Mouse (Mus musculus) lung, postnatal 0 days (tissue): ENCODE measurements at regions not wholly inside any gene's neighbourhood (a gene's known extent, or its start where the extent isn't known, plus 50 kb on each side); places are given as distances from the start of the nearest gene placed in this dataset.

Source experiments
- ATAC-seq: fragments of 200-750 bp; cut with Nextera tagmentation; 2 replicates; pipeline ENCODE4 v1.8.0; 2017; ENCODE audit warnings: moderate library complexity
- DNase-seq: peaks from one replicate; pipeline ENCODE4 v3.0.0-alpha.2; 2016; ENCODE audit warnings: low spot score
- H3K27ac ChIP-seq: fragments of 300-500 bp; sonication (generic); 2 replicates; pipeline ENCODE4 v1.5.1; 2014; ENCODE audit warnings: antibody characterized with exemption, mild to moderate bottlenecking, low read length, mixed read lengths
- H3K27me3 ChIP-seq: fragments of 300-500 bp; sonication (generic); replicated peaks from 2 replicates; pipeline ENCODE4 v1.6.1; 2014; ENCODE audit warnings: low read length, mixed read lengths; ENCODE audit not compliant: insufficient read depth
- H3K36me3 ChIP-seq: fragments of 300-500 bp; sonication (generic); 2 replicates; pipeline ENCODE4 v1.6.1; 2014; ENCODE audit warnings: low read length, mixed read lengths; ENCODE audit not compliant: insufficient read depth
- H3K4me1 ChIP-seq: fragments of 300-500 bp; sonication (generic); 2 replicates; pipeline ENCODE4 v1.6.1; 2014; ENCODE audit warnings: antibody characterized with exemption, low read depth, low read length, mixed read lengths; ENCODE audit not compliant: insufficient read depth
- H3K4me2 ChIP-seq: fragments of 300-500 bp; sonication (generic); replicated peaks from 2 replicates; pipeline ENCODE4 v1.6.1; 2014; ENCODE audit warnings: low read depth, mild to moderate bottlenecking, low read length, moderate library complexity, mixed read lengths
- H3K4me3 ChIP-seq: fragments of 300-500 bp; sonication (generic); 2 replicates; pipeline ENCODE4 v1.5.1; 2014; ENCODE audit warnings: low read depth, low read length
- H3K9ac ChIP-seq: fragments of 300-500 bp; sonication (generic); replicated peaks from 2 replicates; pipeline ENCODE4 v1.6.1; 2014; ENCODE audit warnings: low read depth, mild to moderate bottlenecking
- H3K9me3 ChIP-seq: fragments of 300-500 bp; sonication (generic); 2 replicates; pipeline ENCODE4 v1.6.1; 2016; ENCODE audit warnings: low read length, mixed read lengths
- CTCF ChIP-seq: IDR thresholded peaks from 2 replicates; pipeline ENCODE4 v1.5.1; 2016; ENCODE audit warnings: antibody characterized with exemption, mild to moderate bottlenecking
- EP300 ChIP-seq: IDR thresholded peaks from 2 replicates; pipeline ENCODE4 v1.6.1; 2016; ENCODE audit warnings: antibody characterized with exemption, mild to moderate bottlenecking, control low read depth
- WGBS: fragments of 180-500 bp; shearing (Covaris S2); extraction: QIAGEN DNeasy Blood & Tissue Kit; methylation state at CpG from one replicate; pipeline ENCODE4 v1.1.7; 2014; 5-methylcytosine and 5-hydroxymethylcytosine counted together

DNA sequence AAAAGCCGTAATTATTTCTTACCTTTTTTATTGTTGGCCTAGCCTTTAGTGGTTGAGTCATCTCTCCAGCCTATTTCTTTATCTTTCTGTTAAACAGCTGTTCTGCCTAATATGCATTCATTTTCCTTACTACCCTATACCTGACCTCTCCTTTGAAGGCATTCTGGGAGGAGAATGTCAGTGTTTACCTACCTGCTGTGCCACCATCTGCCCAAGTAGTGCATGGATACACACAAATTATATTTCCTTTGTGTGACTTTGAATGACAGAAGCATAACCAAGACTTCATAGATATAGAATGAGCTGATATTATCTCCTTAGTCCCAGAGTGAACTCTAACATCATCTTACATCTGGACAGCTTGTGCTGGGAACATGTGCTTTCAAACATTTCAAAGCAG is 293.5 kb upstream of the Tom1l1 start:
- WGBS = 92% methylated on average over 1 of the region's 1 CpGs
- DNase-seq (no peak), ATAC-seq (no peak)
- H3K36me3 ChIP-seq = no peaks in the 10 kb centered on the region
- TF ChIP-seq EP300 (no peak), CTCF (no peak)
- no peaks in the 10 kb centered on the region for H3K27me3 ChIP-seq
- no peak overlapping the region for H3K4me3 ChIP-seq
- no peaks in the 10 kb centered on the region for H3K4me1 ChIP-seq
- H3K27ac ChIP-seq = no peak overlapping the region
- no peak overlapping the region for H3K4me2 ChIP-seq
- H3K9me3 ChIP-seq = no peaks in the 10 kb centered on the region
- no peak overlapping the region for H3K9ac ChIP-seq

DNA sequence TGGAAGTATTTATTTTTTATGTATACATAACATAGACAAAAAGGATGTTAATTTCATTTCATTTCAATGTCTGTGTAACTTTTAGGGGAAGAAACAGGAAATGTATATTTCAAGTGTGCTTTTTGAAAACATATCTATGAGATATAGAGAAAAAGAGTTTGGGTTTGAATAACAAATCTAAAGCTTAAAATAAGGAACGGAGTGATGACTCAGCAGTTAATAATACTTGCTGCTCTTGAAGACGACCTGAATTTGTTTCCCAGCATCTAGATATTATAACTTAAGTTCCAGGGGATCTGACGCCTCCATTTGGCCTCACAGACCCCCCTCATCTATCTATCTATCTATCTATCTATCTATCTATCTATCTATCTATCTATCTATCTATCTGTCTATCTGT is 290.1 kb upstream of the Tom1l1 start:
- Histone ChIP-seq H3K4me3 (no peak overlapping the region), H3K4me2 (no peak overlapping the region), H3K4me1 (no peaks in the 10 kb centered on the region)

DNA sequence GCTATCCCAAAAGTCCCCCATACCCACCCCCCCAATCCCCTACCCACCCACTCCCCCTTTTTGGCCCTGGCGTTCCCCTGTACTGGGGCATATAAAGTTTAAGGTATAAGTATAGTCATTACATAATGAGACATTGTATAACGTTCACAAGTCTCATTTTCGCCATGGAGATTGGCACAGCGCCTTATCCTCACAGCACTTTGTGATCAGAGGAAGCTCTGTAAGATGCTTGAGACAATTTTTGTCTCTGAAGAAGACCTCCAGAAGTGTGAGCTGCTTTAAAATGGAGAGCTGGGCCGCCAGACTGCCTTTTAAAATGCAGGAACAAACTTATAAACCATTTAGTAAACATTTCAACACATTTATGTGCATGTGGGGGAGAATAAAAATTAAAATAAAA is 252.9 kb upstream of the Tom1l1 start:
- Histone ChIP-seq H3K27me3 (no peaks in the 10 kb centered on the region), H3K4me2 (no peak overlapping the region), H3K9ac (no peak overlapping the region), H3K4me3 (no peak overlapping the region), H3K9me3 (no peaks in the 10 kb centered on the region), H3K27ac (no peak overlapping the region), H3K4me1 (no peaks in the 10 kb centered on the region), H3K36me3 (no peaks in the 10 kb centered on the region)
- ATAC-seq = no peak
- WGBS = 66% methylated on average over 5 of the region's 5 CpGs
- DNase-seq = no peak
- TF ChIP-seq EP300 = no peak
- TF ChIP-seq CTCF = no peak

More for the DNA sequence above, 290.1 kb upstream of the Tom1l1 start:
- no peak for ATAC-seq
- TF ChIP-seq EP300 (no peak), CTCF (no peak)
- no peaks in the 10 kb centered on the region for H3K27me3 ChIP-seq
- no peak overlapping the region for H3K27ac ChIP-seq
- 69% methylated on average over 3 of the region's 3 CpGs for WGBS
- no peaks in the 10 kb centered on the region for H3K9me3 ChIP-seq
- no peak for DNase-seq
- no peak overlapping the region for H3K9ac ChIP-seq
- no peaks in the 10 kb centered on the region for H3K36me3 ChIP-seq

DNA sequence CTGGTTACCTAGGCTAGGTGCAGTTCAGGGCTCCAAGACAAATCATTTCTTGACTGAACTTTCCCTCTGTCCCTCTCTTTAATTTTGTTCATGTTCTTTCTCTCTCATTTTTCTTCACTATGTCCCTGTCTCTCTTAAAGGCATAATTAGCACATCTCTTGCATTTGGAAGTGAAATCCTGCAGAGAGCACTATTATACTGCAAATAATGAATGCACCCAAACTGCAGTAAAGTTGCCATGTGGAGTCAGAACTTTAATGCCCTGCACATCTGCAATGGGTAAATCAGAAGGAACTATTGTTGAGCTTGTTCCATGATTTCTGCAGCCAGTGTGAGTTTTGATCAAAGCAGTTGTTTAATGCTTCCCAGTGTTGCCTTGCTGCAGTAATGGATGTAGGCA is 237.6 kb upstream of the Tom1l1 start:
- H3K4me3 ChIP-seq = no peak overlapping the region
- H3K27me3 ChIP-seq = no peaks in the 10 kb centered on the region
- ATAC-seq = no peak
- H3K4me1 ChIP-seq = no peaks in the 10 kb centered on the region
- no peak overlapping the region for H3K9ac ChIP-seq
- H3K9me3 ChIP-seq = no peaks in the 10 kb centered on the region
- no peak for TF ChIP-seq EP300
- TF ChIP-seq CTCF = no peak
- no peak overlapping the region for H3K4me2 ChIP-seq
- no peak for DNase-seq
- H3K27ac ChIP-seq = no peak overlapping the region
- H3K36me3 ChIP-seq = no peaks in the 10 kb centered on the region

DNA sequence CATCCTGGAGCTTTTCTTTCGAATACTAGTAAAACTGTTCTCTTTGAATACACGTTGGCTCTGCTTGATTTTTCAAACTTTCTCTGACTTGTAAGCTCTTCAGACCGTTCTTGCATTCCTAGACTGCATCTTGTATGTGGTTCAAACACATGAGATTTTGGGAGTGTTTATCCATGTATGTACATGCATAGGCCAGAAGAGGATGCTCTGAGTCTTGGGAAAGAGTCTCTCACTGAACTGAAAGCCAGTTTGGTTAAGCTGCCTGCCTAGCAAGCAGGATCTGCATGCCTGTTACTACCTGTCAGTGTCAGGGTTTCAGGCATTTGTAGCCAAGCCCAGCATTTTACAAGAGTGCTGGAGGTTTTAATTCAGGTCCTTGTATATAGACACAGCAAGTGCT is 229.6 kb upstream of the Tom1l1 start:
- Histone ChIP-seq H3K36me3 (no peaks in the 10 kb centered on the region), H3K4me1 (no peaks in the 10 kb centered on the region), H3K27ac (no peak overlapping the region), H3K4me2 (no peak overlapping the region), H3K9me3 (no peaks in the 10 kb centered on the region), H3K4me3 (no peak overlapping the region), H3K27me3 (no peaks in the 10 kb centered on the region), H3K9ac (no peak overlapping the region)
- TF ChIP-seq EP300 (no peak), CTCF (no peak)
- WGBS = 63% methylated on average over 3 of the region's 3 CpGs
- DNase-seq (no peak), ATAC-seq (no peak)

DNA sequence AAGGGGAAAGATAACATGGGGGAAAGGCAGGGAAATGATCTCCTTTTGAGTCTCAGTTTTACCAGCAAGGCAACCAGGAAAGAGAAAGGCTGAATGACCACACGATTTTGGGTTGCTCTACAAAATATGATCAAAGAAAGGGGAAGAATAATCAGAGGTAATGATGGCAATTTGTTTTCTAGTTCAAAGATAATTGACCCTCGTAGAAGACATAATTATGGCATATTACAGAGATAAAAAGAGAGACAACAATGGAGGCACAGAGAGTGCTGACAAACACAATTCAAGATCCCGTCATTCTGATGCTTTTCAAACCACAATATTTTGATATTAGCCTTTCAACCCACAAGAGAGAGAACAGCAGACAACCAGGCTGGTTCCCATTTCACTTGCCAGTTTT is 206.1 kb upstream of the Tom1l1 start:
- TF ChIP-seq CTCF = no peak
- TF ChIP-seq EP300 = no peak
- no peaks in the 10 kb centered on the region for H3K4me1 ChIP-seq
- H3K36me3 ChIP-seq = no peaks in the 10 kb centered on the region
- H3K9ac ChIP-seq = no peak overlapping the region
- no peak overlapping the region for H3K4me3 ChIP-seq
- H3K27ac ChIP-seq = no peak overlapping the region
- no peaks in the 10 kb centered on the region for H3K27me3 ChIP-seq
- ATAC-seq (no peak), DNase-seq (no peak)
- H3K4me2 ChIP-seq = no peak overlapping the region
- no peaks in the 10 kb centered on the region for H3K9me3 ChIP-seq
- WGBS = 68% methylated on average over 3 of the region's 3 CpGs

DNA sequence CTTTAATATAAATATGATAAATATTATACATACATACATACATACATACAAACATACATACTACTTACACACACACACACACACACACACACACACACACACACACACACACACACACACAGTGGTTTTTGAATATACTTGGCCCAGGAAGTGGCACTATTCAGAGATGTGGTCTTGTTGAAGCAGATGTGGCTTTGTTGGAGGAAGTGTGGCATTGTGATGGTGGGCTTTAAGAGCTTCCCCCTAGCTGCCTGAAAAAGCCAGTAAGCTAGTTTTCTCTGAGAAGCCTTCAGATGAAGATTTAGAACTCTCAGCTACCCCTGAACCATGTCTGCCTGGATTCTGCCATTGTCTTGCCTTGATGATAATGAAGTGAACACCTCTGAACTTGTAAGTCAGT is 185.0 kb upstream of the Tom1l1 start:
- TF ChIP-seq CTCF (no peak), EP300 (no peak)

More for the DNA sequence above, 185.0 kb upstream of the Tom1l1 start:
- Histone ChIP-seq H3K27ac (no peak overlapping the region), H3K9ac (no peak overlapping the region), H3K4me2 (no peak overlapping the region), H3K36me3 (no peaks in the 10 kb centered on the region), H3K9me3 (no peaks in the 10 kb centered on the region), H3K4me3 (no peak overlapping the region), H3K27me3 (no peaks in the 10 kb centered on the region), H3K4me1 (no peaks in the 10 kb centered on the region)
- DNase-seq = no peak
- no peak for ATAC-seq
